Mouse (Mus musculus) Patski (cell line): ENCODE data around the gene Ly9. TPM values are rescaled to one million over a fixed set of nuclear protein-coding genes. Genes with fewer than 3 reads are reported as not detected.

Experiments
- ATAC-seq: fragments of 100-300 bp; one replicate; pipeline ENCODE4 v1.8.0; 2021
- CTCF ChIA-PET: fragments of 350-600 bp; sonication (Branson Sonifier 250); formaldehyde crosslinking; loops from one replicate; lab custom pipeline; 2022; ENCODE audit warnings: inconsistent platforms; lab: Charles Lee
- POLR2A ChIA-PET: fragments of 350-600 bp; sonication (Branson Sonifier 250); formaldehyde crosslinking; loops from one replicate; lab custom pipeline; 2022; ENCODE audit warnings: antibody characterized with exemption, inconsistent platforms; lab: Charles Lee
- DNase-seq: peaks from one replicate; pipeline ENCODE4 v3.0.0-alpha.2; 2011; ENCODE audit warnings: low read depth, low spot score
- H3K27me3 ChIP-seq: fragments of 371-371 bp; one replicate; pipeline ENCODE4 v1.5.1; 2021
- CTCF ChIP-seq: fragments of 100-300 bp; IDR thresholded peaks from one replicate; pipeline ENCODE4 v1.5.1; 2021
- in situ Hi-C: fragments of 300-500 bp; cut with MboI; formaldehyde crosslinking; loops from 3 replicates; pipeline ENCODE4 v1.11.1; 2018; ENCODE audit warnings: low pct_unique_long_range_greater_than_20kb, mixed read lengths
- polyA plus RNA-seq: library from polyadenylated mRNA; unstranded; gene quantifications from one replicate; pipeline ENCODE4 v1.2.3, GENCODE M21; 2021

Gene Ly9
- polyA plus RNA-seq, 1 experiment from 2014 or later: not detected

GRCm38 (mm10) chr1:171558898-171559297, 48.3 kb downstream of the Ly9 start, which contains the start of gene Cd244a:
TSS of gene Cd244a (plus strand) at chr1:171559193.
- no peak for DNase-seq
- in situ Hi-C loops: no loop called here
- H3K27me3 ChIP-seq: no peaks in the 10 kb centered on the region
- CTCF ChIA-PET: interaction anchor here (1.1 to 1.5 kb wide), 2 partner anchors 25 to 31 kb away, joined by 3 to 5 read pairs; no protein-coding TSS in a partner anchor
- POLR2A ChIA-PET: no interaction called here
- TF ChIP-seq CTCF: no peak
- ATAC-seq: no peak

GRCm38 (mm10) chr1:171558407-171558806, 48.8 kb downstream of the Ly9 start:
- H3K27me3 ChIP-seq: no peaks in the 10 kb centered on the region
- ChIA-PET CTCF (interaction anchor here (0.6 to 9.7 kb wide), 4 partner anchors 7 to 31 kb away, joined by 3 to 121 read pairs (median 4); no protein-coding TSS in a partner anchor), POLR2A (no interaction called here)
- no peak for TF ChIP-seq CTCF
- in situ Hi-C loops: no loop called here
- DNase-seq (no peak), ATAC-seq (no peak)

GRCm38 (mm10) chr1:171556366-171556765, 50.8 kb downstream of the Ly9 start:
- no peak for DNase-seq
- in situ Hi-C loops: no loop called here
- POLR2A ChIA-PET: no interaction called here
- H3K27me3 ChIP-seq: no peaks in the 10 kb centered on the region
- CTCF ChIA-PET: interaction anchor here (0.9 to 9.7 kb wide), 8 partner anchors 10 to 30 kb away, joined by 3 to 121 read pairs (median 4); no protein-coding TSS in a partner anchor
- no peak for ATAC-seq
- no peak for TF ChIP-seq CTCF

GRCm38 (mm10) chr1:171553359-171554341, 53.6 kb downstream of the Ly9 start:
- ChIA-PET CTCF (interaction anchor here (1.2 to 9.7 kb wide), 3 partner anchors 12 to 26 kb away, joined by 3 to 121 read pairs (median 7); no protein-coding TSS in a partner anchor), POLR2A (no interaction called here)
- no peak for TF ChIP-seq CTCF
- no peaks in the 10 kb centered on the region for H3K27me3 ChIP-seq
- no peak for DNase-seq
- ATAC-seq: no peak
- in situ Hi-C loops: no loop called here

GRCm38 (mm10) chr1:171552230-171552629, 55.0 kb downstream of the Ly9 start:
- no peaks in the 10 kb centered on the region for H3K27me3 ChIP-seq
- no peak for ATAC-seq
- CTCF ChIA-PET: interaction anchor here (1.2 to 9.7 kb wide), 8 partner anchors 9 to 37 kb away, joined by 3 to 121 read pairs (median 5); no protein-coding TSS in a partner anchor
- POLR2A ChIA-PET: no interaction called here
- in situ Hi-C loops: no loop called here
- DNase-seq: no peak
- TF ChIP-seq CTCF: no peak

- ChIA-PET POLR2A (no interaction called here), CTCF (interaction anchor here (1.1 to 9.7 kb wide), 7 partner anchors 9 to 29 kb away, joined by 3 to 121 read pairs (median 4); no protein-coding TSS in a partner anchor)
- no peaks in the 10 kb centered on the region for H3K27me3 ChIP-seq
- ATAC-seq: no peak
- no peak for TF ChIP-seq CTCF
- in situ Hi-C loops: no loop called here
- DNase-seq: no peak
Measured at GRCm38 (mm10) chr1:171551326-171551725, 55.9 kb downstream of the Ly9 start.

- DNase-seq (no peak), ATAC-seq (peak; percentile 3)
- H3K27me3 ChIP-seq: no peaks in the 10 kb centered on the region
- in situ Hi-C loops: no loop called here
- no peak for TF ChIP-seq CTCF
- ChIA-PET POLR2A (interaction anchor here (1.7 kb wide), 1 partner anchor 28 kb away, joined by 4 read pairs; no protein-coding TSS in a partner anchor), CTCF (interaction anchor here (1.0 to 6.6 kb wide), 7 partner anchors 14 to 26 kb away, joined by 3 to 67 read pairs (median 4); no protein-coding TSS in a partner anchor)
Measured at GRCm38 (mm10) chr1:171540694-171541093, 66.5 kb downstream of the Ly9 start.

Other genes starting within 250 kb of the Ly9 start
- not detected for gene Klhdc9, start 246.6 kb downstream of the Ly9 start, polyA plus RNA-seq
- gene Nectin4, start 237.3 kb downstream of the Ly9 start, polyA plus RNA-seq: 0.04 TPM
- not detected for gene Arhgap30, start 218.5 kb downstream of the Ly9 start, polyA plus RNA-seq
- 106 TPM for gene Usf1, start 196.1 kb downstream of the Ly9 start, polyA plus RNA-seq
- gene Tstd1, start 188.5 kb downstream of the Ly9 start, polyA plus RNA-seq: 1.2 TPM
- 33.8 TPM for gene F11r, start 169.9 kb downstream of the Ly9 start, polyA plus RNA-seq
- 5.5 TPM for gene Alyref2, start 103.9 kb downstream of the Ly9 start, polyA plus RNA-seq
- gene Itln1, start 72.1 kb downstream of the Ly9 start, polyA plus RNA-seq: 1.0 TPM
- gene Cd244a, start 48.2 kb downstream of the Ly9 start, polyA plus RNA-seq: not detected
- not detected for gene Slamf7, start 45.6 kb upstream of the Ly9 start, polyA plus RNA-seq
- not detected for gene Cd48, start 74.6 kb upstream of the Ly9 start, polyA plus RNA-seq
- 0.01 TPM for gene Slamf1, start 159.7 kb upstream of the Ly9 start, polyA plus RNA-seq
- gene Cd84, start 232.3 kb upstream of the Ly9 start, polyA plus RNA-seq: 0.01 TPM